Mouse (Mus musculus) small intestine, adult 2 months (tissue): ENCODE measurements around the gene 2010111I01Rik. TPM values are rescaled to one million over a fixed set of nuclear protein-coding genes. Genes with fewer than 3 reads are reported as not detected.

Experiments used
- H3K27ac ChIP-seq: fragments of 200-500 bp; 2 replicates; pipeline ENCODE4 v1.5.1; 2012; ENCODE audit warnings: low read depth, low read length, control low read depth, inconsistent platforms; ENCODE audit not compliant: insufficient read depth
- H3K27me3 ChIP-seq: fragments of 200-500 bp; 2 replicates; pipeline ENCODE4 v1.6.1; 2012; ENCODE audit warnings: mild to moderate bottlenecking, moderate library complexity, low read length, inconsistent platforms; ENCODE audit not compliant: control insufficient read depth, insufficient read depth
- H3K36me3 ChIP-seq: fragments of 200-500 bp; 2 replicates; pipeline ENCODE4 v1.6.1; 2012; ENCODE audit warnings: mild to moderate bottlenecking, low read length, control low read depth, inconsistent platforms; ENCODE audit not compliant: control insufficient read depth, insufficient read depth
- H3K4me1 ChIP-seq: fragments of 200-500 bp; 2 replicates; pipeline ENCODE4 v1.6.1; 2012; ENCODE audit warnings: low read length, inconsistent platforms, mixed read lengths; ENCODE audit not compliant: control insufficient read depth, insufficient read depth, insufficient read length
- H3K4me3 ChIP-seq: fragments of 200-500 bp; 2 replicates; pipeline ENCODE4 v1.5.1; 2012; ENCODE audit warnings: low read depth, mild to moderate bottlenecking, control low read depth, inconsistent platforms, low read length, moderate library complexity
- CTCF ChIP-seq: fragments of 200-500 bp; IDR thresholded peaks from 2 replicates; pipeline ENCODE4 v1.5.1; 2012; ENCODE audit warnings: low read depth, mild to moderate bottlenecking, control low read depth, inconsistent platforms, low read length, moderate library complexity, mixed read lengths; ENCODE audit not compliant: insufficient replicate concordance, insufficient read length; ENCODE audit errors: extremely low read depth
- POLR2A ChIP-seq: fragments of 200-500 bp; IDR thresholded peaks from 2 replicates; pipeline ENCODE4 v1.6.1; 2012; ENCODE audit warnings: low read depth, mild to moderate bottlenecking, control low read depth, inconsistent platforms, low read length, moderate library complexity
- WGBS: fragments of 180-500 bp; shearing (Covaris S2); methylation state at CpG from one replicate; pipeline ENCODE4 v1.1.7; 2018; 5-methylcytosine and 5-hydroxymethylcytosine counted together
- polyA plus RNA-seq: library from polyadenylated mRNA; depleted of rRNA; stranded (reverse); fragments of >200 nt; gene quantifications from 2 replicates; pipeline ENCODE4 v1.2.3, GENCODE M21; 2012

Gene 2010111I01Rik
- polyA plus RNA-seq, 1 experiment: 48.4 TPM

GRCm38 (mm10) chr13:62955997-62956396 lies 8.7 kb upstream of the 2010111I01Rik start:
- TF ChIP-seq POLR2A (no peak), CTCF (no peak)
- no peak overlapping the region for H3K4me3 ChIP-seq
- H3K4me1 ChIP-seq: no peaks in the 10 kb centered on the region
- H3K36me3 ChIP-seq: no peaks in the 10 kb centered on the region
- WGBS: 88% methylated on average over 6 of the region's 6 CpGs
- no peak overlapping the region for H3K27ac ChIP-seq
- H3K27me3 ChIP-seq: no peaks in the 10 kb centered on the region

- no peaks in the 10 kb centered on the region for H3K27me3 ChIP-seq
- no peak for TF ChIP-seq CTCF
- no peak for TF ChIP-seq POLR2A
- H3K4me3 ChIP-seq: no peak overlapping the region
- 74% methylated on average over 10 of the region's 10 CpGs for WGBS
- no peaks in the 10 kb centered on the region for H3K4me1 ChIP-seq
- no peaks in the 10 kb centered on the region for H3K36me3 ChIP-seq
- no peak overlapping the region for H3K27ac ChIP-seq
Observed at GRCm38 (mm10) chr13:62956776-62957175, 7.9 kb upstream of the 2010111I01Rik start.

- TF ChIP-seq POLR2A (no peak), CTCF (no peak)
- H3K4me3 ChIP-seq: no peak overlapping the region
- 93% methylated on average over 2 of the region's 2 CpGs for WGBS
Observed at GRCm38 (mm10) chr13:62963358-62963757, 1.3 kb upstream of the 2010111I01Rik start.

GRCm38 (mm10) chr13:62968223-62968622 lies 3.5 kb downstream of the 2010111I01Rik start:
- Histone ChIP-seq H3K27me3 (no peaks in the 10 kb centered on the region), H3K4me3 (no peak overlapping the region), H3K4me1 (no peaks in the 10 kb centered on the region), H3K27ac (no peak overlapping the region), H3K36me3 (no peaks in the 10 kb centered on the region)
- TF ChIP-seq CTCF (no peak), POLR2A (no peak)
- WGBS: 75% methylated on average over 12 of the region's 12 CpGs

More at GRCm38 (mm10) chr13:62963358-62963757, 1.3 kb upstream of the 2010111I01Rik start:
- H3K36me3 ChIP-seq: no peaks in the 10 kb centered on the region
- no peak overlapping the region for H3K27ac ChIP-seq
- H3K4me1 ChIP-seq: no peaks in the 10 kb centered on the region
- H3K27me3 ChIP-seq: no peaks in the 10 kb centered on the region

DNA sequence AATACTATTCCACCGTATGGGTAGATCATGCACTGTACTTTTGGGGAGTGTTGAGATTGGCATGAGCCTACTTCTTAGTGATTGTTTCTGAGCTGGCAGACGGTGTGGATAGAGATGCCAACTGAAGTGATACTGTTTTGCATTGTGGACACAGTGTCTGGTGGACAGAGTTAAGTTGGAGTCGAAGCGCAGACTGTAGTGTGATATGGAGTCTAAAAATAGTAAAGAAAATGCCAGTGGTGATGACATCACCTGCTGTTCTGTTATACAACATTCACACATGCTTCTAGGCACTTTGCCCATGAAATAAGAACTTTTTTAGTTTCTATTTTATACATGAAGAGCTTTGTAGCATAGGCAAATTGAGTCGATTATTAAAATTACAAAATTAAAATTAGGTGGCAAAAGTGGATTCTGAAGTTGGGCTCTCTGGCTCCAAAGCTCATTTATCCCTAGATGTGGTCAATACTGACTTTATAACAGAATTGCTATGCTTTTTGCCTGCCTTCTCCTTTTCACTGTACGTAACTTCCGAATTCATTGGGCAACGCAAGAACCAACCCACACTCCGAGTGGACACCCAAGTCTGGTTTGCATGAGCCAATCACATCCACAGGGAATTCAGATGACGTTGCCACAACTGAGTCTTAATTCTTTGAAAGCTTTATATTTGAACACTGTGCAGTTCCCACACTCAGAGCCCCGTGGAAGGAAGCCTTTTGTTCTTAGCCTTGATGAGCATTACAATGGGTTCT lies 6.0 kb downstream of the 2010111I01Rik start:
- WGBS: 79% methylated on average over 11 of the region's 11 CpGs
- H3K4me3 ChIP-seq: no peak overlapping the region
- no peaks in the 10 kb centered on the region for H3K4me1 ChIP-seq
- H3K27ac ChIP-seq: no peak overlapping the region
- H3K36me3 ChIP-seq: no peaks in the 10 kb centered on the region
- no peaks in the 10 kb centered on the region for H3K27me3 ChIP-seq
- no peak for TF ChIP-seq POLR2A
- TF ChIP-seq CTCF: no peak

DNA sequence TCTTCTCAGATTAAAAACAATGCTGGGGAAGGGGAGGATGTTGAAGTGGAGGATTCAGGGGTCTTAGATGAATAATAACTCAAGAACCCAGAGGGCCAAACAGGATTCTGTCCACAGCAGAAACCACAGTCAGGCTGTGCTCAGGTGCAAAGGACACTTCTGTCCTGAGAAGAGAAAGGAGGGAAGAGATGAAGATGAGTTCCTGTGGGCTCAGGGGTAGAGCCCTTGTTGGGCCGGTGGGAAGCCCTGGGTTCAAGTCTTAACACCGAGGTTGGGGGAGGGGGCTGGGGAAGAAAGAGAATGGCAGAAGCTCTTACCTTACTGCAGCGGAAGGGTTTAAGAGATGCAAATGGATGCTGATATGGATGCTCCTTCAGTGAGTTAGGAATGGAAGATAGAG lies 7.7 kb downstream of the 2010111I01Rik start:
- Histone ChIP-seq H3K4me3 (no peak overlapping the region), H3K27me3 (no peaks in the 10 kb centered on the region), H3K4me1 (no peaks in the 10 kb centered on the region), H3K36me3 (no peaks in the 10 kb centered on the region), H3K27ac (no peak overlapping the region)
- WGBS: 93% methylated on average over 3 of the region's 3 CpGs
- TF ChIP-seq POLR2A (no peak), CTCF (no peak)

DNA sequence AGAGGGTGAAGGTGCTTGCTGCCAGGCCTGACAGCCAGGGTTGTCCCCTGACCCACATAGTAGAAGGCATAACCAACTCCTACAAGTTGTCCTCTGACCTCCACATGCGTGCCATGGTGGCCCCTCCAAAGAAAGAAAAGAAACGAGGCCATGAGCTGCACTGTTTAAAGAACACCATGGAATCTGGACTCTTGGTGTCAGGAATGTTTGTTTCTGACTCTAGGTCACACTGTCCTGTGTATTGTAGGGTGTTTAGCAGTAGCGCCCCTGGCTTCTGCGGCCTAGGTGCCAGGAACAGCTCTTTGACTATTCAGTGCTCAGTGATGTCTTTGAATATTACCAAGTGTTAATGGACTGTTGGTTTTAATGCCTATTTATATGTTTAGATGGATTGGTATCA lies 8.4 kb downstream of the 2010111I01Rik start:
- 86% methylated on average over 4 of the region's 4 CpGs for WGBS
- H3K4me3 ChIP-seq: no peak overlapping the region
- no peak for TF ChIP-seq POLR2A
- no peak for TF ChIP-seq CTCF

More for the DNA sequence above, 8.4 kb downstream of the 2010111I01Rik start:
- no peaks in the 10 kb centered on the region for H3K36me3 ChIP-seq
- no peak overlapping the region for H3K27ac ChIP-seq
- no peaks in the 10 kb centered on the region for H3K4me1 ChIP-seq
- no peaks in the 10 kb centered on the region for H3K27me3 ChIP-seq
